Mouse (Mus musculus) E14TG2a.4 (cell line): ENCODE results near the gene Pck2.
A peak's percentile ranks its signal among the peaks of the same experiment; 100 is the strongest.

Source experiments
- CTCF ChIP-seq: conservative IDR thresholded peaks from 2 replicates; pipeline ENCODE4 v1.5.1; 2014; ENCODE audit warnings: low read length
- NANOG ChIP-seq: IDR thresholded peaks from 2 replicates; pipeline ENCODE4 v1.6.1; 2014; ENCODE audit warnings: borderline replicate concordance, low read length, mixed read lengths
- POU5F1 ChIP-seq: IDR thresholded peaks from 2 replicates; pipeline ENCODE4 v1.6.1; 2014; ENCODE audit warnings: low read length, borderline replicate concordance

DNA sequence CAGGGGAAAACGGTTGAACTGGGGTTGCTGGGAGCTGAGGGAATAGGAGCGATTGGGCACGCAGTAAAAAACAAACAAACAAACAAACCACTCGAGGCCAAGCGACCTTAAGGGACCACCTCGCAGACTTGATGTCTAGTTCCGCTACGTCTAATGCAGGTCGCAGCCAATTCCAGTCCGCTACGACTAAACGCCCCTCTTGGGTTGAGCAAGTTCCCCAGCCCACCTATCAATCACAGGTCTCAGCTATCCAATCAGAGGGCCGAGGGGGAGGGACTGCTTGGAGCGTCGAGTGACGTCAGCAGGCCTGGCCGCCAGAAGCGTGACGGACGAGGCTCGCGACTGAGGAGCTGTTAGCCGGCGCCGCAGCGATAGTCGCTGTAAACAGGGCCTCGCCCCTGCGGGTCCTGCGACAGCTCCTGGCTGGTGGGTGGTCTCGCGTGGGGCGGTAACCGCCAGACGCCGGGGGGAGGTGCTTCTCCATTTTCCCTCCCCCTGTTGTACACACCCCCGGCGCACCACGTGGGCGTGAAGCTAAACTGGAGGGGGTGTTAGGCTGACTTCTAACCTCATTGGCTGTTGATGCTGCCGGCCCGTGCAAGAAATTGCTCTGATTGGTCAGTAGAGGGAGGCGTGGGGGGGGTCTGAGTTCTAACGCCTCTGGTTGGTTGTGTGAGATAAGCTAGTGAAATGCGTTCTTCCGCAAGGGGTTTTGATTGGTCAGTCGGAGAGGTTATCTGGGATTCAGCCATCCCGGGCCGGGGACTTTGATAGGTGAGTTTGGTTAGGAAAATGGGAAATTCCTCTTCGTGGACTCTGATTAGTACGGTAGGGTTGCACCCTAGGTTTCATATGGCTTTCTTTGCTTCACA, 20.4 kb downstream of the Pck2 start, which contains the start of gene A730061H03Rik:
- TF ChIP-seq CTCF (no peak), NANOG (peak; percentile 48; the same call in 1 of the 2 replicates), POU5F1 (no peak)
